In the genomic region with DNA sequence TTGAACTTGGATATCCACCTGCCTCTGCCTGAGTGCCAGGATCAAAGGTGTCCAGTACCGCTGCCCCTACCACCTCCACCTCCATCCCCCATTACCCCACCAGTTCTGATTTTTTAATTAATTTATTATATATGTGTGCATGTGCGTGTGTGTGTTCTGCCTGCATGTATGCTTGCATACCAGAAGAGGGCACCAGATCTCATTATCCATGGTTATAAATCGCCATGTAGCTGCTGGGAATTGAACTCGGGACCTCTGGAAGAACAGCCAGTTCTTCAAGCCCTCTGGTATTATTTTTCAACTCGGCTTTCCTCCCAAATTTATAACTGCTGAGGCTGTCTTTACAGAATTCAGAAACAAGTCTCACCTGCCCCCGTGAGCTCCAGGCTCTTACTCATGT, we compare ENCODE assay signal across 8 mouse cellular contexts. TPM values are rescaled to one million over a fixed set of nuclear protein-coding genes. Genes with fewer than 3 reads are reported as not detected.
DNase-seq lines count a peak whose midpoint lies in the region; ATAC-seq and TF ChIP-seq lines count a peak whose summit lies in the region.

No protein-coding gene starts in this region.

- H3K4me3 ChIP-seq in lung, embryonic 15.5 days, result peak overlapping the region; percentile 74
- H3K4me3 ChIP-seq in embryonic facial prominence, embryonic 11.5 days (ENCODE audit: low read depth, low read length), result no peak overlapping the region
- H3K4me3 ChIP-seq in intestine, postnatal 0 days (ENCODE audit: low read depth, low read length), result no peak overlapping the region
- peak overlapping the region; percentile 98 for H3K4me3 ChIP-seq in neural tube, embryonic 15.5 days (replicated peaks)

- ATAC-seq in lung, embryonic 15.5 days (ENCODE audit: borderline replicate concordance, extremely low read depth, low FRiP score, low TSS enrichment), result no peak
- ATAC-seq in embryonic facial prominence, embryonic 11.5 days (replicated peaks; ENCODE audit: insufficient number of reproducible peaks, low FRiP score, low TSS enrichment, low read depth), result no peak
- ATAC-seq in intestine, postnatal 0 days, result no peak
- no peak for ATAC-seq in neural tube, embryonic 15.5 days (ENCODE audit: low FRiP score)

- peaks cover 31% of the 10 kb centered on the region for H3K36me3 ChIP-seq in lung, embryonic 15.5 days
- peaks cover 2% of the 10 kb centered on the region for H3K36me3 ChIP-seq in embryonic facial prominence, embryonic 11.5 days (replicated peaks; ENCODE audit: control insufficient read depth, insufficient read depth, low read depth, low read length)
- peaks cover 37% of the 10 kb centered on the region for H3K36me3 ChIP-seq in intestine, postnatal 0 days (ENCODE audit: control insufficient read depth, insufficient read depth)
- peaks cover 30% of the 10 kb centered on the region for H3K36me3 ChIP-seq in neural tube, embryonic 15.5 days

- peaks cover 9% of the 10 kb centered on the region; the same call in 1 of the 2 replicates for H3K4me1 ChIP-seq in lung, embryonic 15.5 days
- no peaks in the 10 kb centered on the region for H3K4me1 ChIP-seq in embryonic facial prominence, embryonic 11.5 days (ENCODE audit: control insufficient read depth, insufficient read depth, low read length)
- H3K4me1 ChIP-seq in intestine, postnatal 0 days (replicated peaks; ENCODE audit: control insufficient read depth, insufficient read depth, low read length), result no peaks in the 10 kb centered on the region
- H3K4me1 ChIP-seq in neural tube, embryonic 15.5 days, result peaks cover 22% of the 10 kb centered on the region

- H3K27me3 ChIP-seq in lung, embryonic 15.5 days, result no peaks in the 10 kb centered on the region
- no peaks in the 10 kb centered on the region for H3K27me3 ChIP-seq in embryonic facial prominence, embryonic 11.5 days (ENCODE audit: control insufficient read depth, insufficient read depth, low read length)
- no peaks in the 10 kb centered on the region for H3K27me3 ChIP-seq in intestine, postnatal 0 days (replicated peaks; ENCODE audit: control insufficient read depth, insufficient read depth, low read length)
- no peaks in the 10 kb centered on the region for H3K27me3 ChIP-seq in neural tube, embryonic 15.5 days (replicated peaks)

- H3K27ac ChIP-seq in lung, embryonic 15.5 days, result no peak overlapping the region
- no peak overlapping the region for H3K27ac ChIP-seq in embryonic facial prominence, embryonic 11.5 days (replicated peaks; ENCODE audit: low read depth, low read length)
- H3K27ac ChIP-seq in intestine, postnatal 0 days (ENCODE audit: low read depth, low read length), result no peak overlapping the region
- H3K27ac ChIP-seq in neural tube, embryonic 15.5 days (replicated peaks), result no peak overlapping the region

- peak; percentile 50 for TF ChIP-seq CTCF in intestine, postnatal 0 days (IDR thresholded peaks at IDR 0.05; ENCODE audit: low read depth)

- 96% methylated on average over 6 of the region's 6 CpGs for WGBS in lung, embryonic 15.5 days
- WGBS in embryonic facial prominence, embryonic 11.5 days, result 95% methylated on average over 6 of the region's 6 CpGs
- WGBS in intestine, postnatal 0 days, result 95% methylated on average over 6 of the region's 6 CpGs
- 94% methylated on average over 6 of the region's 6 CpGs for WGBS in neural tube, embryonic 15.5 days

- peak overlapping the region; percentile 87 for H3K4me2 ChIP-seq in lung, embryonic 15.5 days
- H3K4me2 ChIP-seq in embryonic facial prominence, embryonic 11.5 days (ENCODE audit: low read depth, low read length), result peak overlapping the region; percentile 68; the same call in 1 of the 2 replicates
- H3K4me2 ChIP-seq in intestine, postnatal 0 days (replicated peaks; ENCODE audit: low read depth), result peak overlapping the region; percentile 96
- H3K4me2 ChIP-seq in neural tube, embryonic 15.5 days, result peak overlapping the region; percentile 84

- no peak overlapping the region for H3K9ac ChIP-seq in lung, embryonic 15.5 days
- no peak overlapping the region; the same call in 1 of the 2 replicates for H3K9ac ChIP-seq in embryonic facial prominence, embryonic 11.5 days (replicated peaks; ENCODE audit: low read length)
- H3K9ac ChIP-seq in intestine, postnatal 0 days (ENCODE audit: low read depth, low read length), result 0 out of 2 replicates have a peak overlapping the region, but pooled peaks have one; percentile 70
- no peak overlapping the region; the same call in 1 of the 2 replicates for H3K9ac ChIP-seq in neural tube, embryonic 15.5 days (replicated peaks)

- H3K9me3 ChIP-seq in lung, embryonic 15.5 days, result no peaks in the 10 kb centered on the region
- H3K9me3 ChIP-seq in embryonic facial prominence, embryonic 11.5 days (replicated peaks; ENCODE audit: control insufficient read depth, low read length), result no peaks in the 10 kb centered on the region
- no peaks in the 10 kb centered on the region for H3K9me3 ChIP-seq in intestine, postnatal 0 days (ENCODE audit: control insufficient read depth)
- no peaks in the 10 kb centered on the region for H3K9me3 ChIP-seq in neural tube, embryonic 15.5 days (replicated peaks)

- DNase-seq in lung, adult 18-20 months, result no peak
- DNase-seq in embryonic facial prominence, embryonic 11.5 days (ENCODE audit: low spot score), result no peak
- DNase-seq in layer of hippocampus, postnatal 25 days (ENCODE audit: extremely low spot score in 1 of 2, low spot score in 1 of 2), result no peak
- DNase-seq in layer of hippocampus, postnatal 36 days, result no peak
- no peak for DNase-seq in layer of hippocampus, postnatal 10 days (ENCODE audit: low spot score in 2 of 2)

RNA-seq across cellular contexts. Expression of gene Wdr4, which starts 8.8 kb away (rescaled TPM):
- 38.0 and 39.9 TPM in 2 replicates for polyA plus RNA-seq in lung, embryonic 15.5 days (2015; fragmentation: Nextera tagmentation; extraction: Ambion mirVana)
- polyA plus RNA-seq in embryonic facial prominence, embryonic 11.5 days (2014; fragmentation: Nextera tagmentation; extraction: Ambion mirVana), result 34.6 and 37.2 TPM in 2 replicates
- 11.7 and 12.5 TPM in 2 replicates for polyA plus RNA-seq in intestine, postnatal 0 days (2015; fragmentation: Nextera tagmentation; extraction: Ambion mirVana)
- 32.7 and 34.2 TPM in 2 replicates for polyA plus RNA-seq in neural tube, embryonic 15.5 days (2015; fragmentation: Nextera tagmentation; extraction: Ambion mirVana)
- 10 to 100 TPM; 23.8 to 25.6 TPM for total RNA-seq in layer of hippocampus, postnatal 25 days (2021)
- total RNA-seq in layer of hippocampus, postnatal 36 days (2021), result 10 to 100 TPM; 19.5 to 22.6 TPM
- total RNA-seq in layer of hippocampus, postnatal 10 days (2021), result 10 to 100 TPM; 26.3 to 28.8 TPM

RNA-seq across cellular contexts. Expression of gene Ndufv3, which starts 9.0 kb away (rescaled TPM):
- 237 and 240 TPM in 2 replicates for polyA plus RNA-seq in lung, embryonic 15.5 days (2015; fragmentation: Nextera tagmentation; extraction: Ambion mirVana)
- 206 and 237 TPM in 2 replicates for polyA plus RNA-seq in embryonic facial prominence, embryonic 11.5 days (2014; fragmentation: Nextera tagmentation; extraction: Ambion mirVana)
- 534 and 558 TPM in 2 replicates for polyA plus RNA-seq in intestine, postnatal 0 days (2015; fragmentation: Nextera tagmentation; extraction: Ambion mirVana)
- 435 and 492 TPM in 2 replicates for polyA plus RNA-seq in neural tube, embryonic 15.5 days (2015; fragmentation: Nextera tagmentation; extraction: Ambion mirVana)
- 100 to 1,000 TPM; 268 to 278 TPM for total RNA-seq in layer of hippocampus, postnatal 25 days (2021)
- total RNA-seq in layer of hippocampus, postnatal 36 days (2021), result 100 to 1,000 TPM; 267 to 275 TPM
- total RNA-seq in layer of hippocampus, postnatal 10 days (2021), result 100 to 1,000 TPM; 294 to 312 TPM

RNA-seq across cellular contexts. Expression of gene Pknox1, which starts 53.6 kb away (rescaled TPM):
- polyA plus RNA-seq in lung, embryonic 15.5 days (2015; fragmentation: Nextera tagmentation; extraction: Ambion mirVana), result 41.6 and 42.4 TPM in 2 replicates
- 24.2 and 27.9 TPM in 2 replicates for polyA plus RNA-seq in embryonic facial prominence, embryonic 11.5 days (2014; fragmentation: Nextera tagmentation; extraction: Ambion mirVana)
- 10.3 and 11.2 TPM in 2 replicates for polyA plus RNA-seq in intestine, postnatal 0 days (2015; fragmentation: Nextera tagmentation; extraction: Ambion mirVana)
- polyA plus RNA-seq in neural tube, embryonic 15.5 days (2015; fragmentation: Nextera tagmentation; extraction: Ambion mirVana), result 42.7 and 43.4 TPM in 2 replicates
- total RNA-seq in layer of hippocampus, postnatal 25 days (2021), result 10 to 100 TPM; 13.0 to 15.8 TPM
- total RNA-seq in layer of hippocampus, postnatal 36 days (2021), result 10 to 100 TPM; 14.6 to 17.2 TPM
- total RNA-seq in layer of hippocampus, postnatal 10 days (2021), result 10 to 100 TPM; 16.4 to 17.5 TPM

Comparison
In these comparisons a context has a peak if more than half of its experiments do, and no peak if none do; other contexts are left out.
1. H3K4me3 ChIP-seq: peak in lung, embryonic 15.5 days (single experiment) and neural tube, embryonic 15.5 days (single experiment); none in embryonic facial prominence, embryonic 11.5 days (single experiment) and intestine, postnatal 0 days (single experiment).
2. Peak in every context shown above with its lines, with median percentiles within 50 percentile points of each other: H3K4me2 ChIP-seq.